Mouse (Mus musculus) induced T-regulatory cell, adult 2 months (primary cell): Measurements from ENCODE around the gene Ccnd3.
"Not testable (repeated sequence)": the region's sequence is repeated elsewhere in the genome, so short reads cannot be mapped to it uniquely, and the experiment has no call there.

Source experiments
- DNase-seq: peaks from one replicate; pipeline ENCODE4 v3.0.0-alpha.2; 2012; ENCODE audit warnings: low read depth

Ccnd3 gene

DNA sequence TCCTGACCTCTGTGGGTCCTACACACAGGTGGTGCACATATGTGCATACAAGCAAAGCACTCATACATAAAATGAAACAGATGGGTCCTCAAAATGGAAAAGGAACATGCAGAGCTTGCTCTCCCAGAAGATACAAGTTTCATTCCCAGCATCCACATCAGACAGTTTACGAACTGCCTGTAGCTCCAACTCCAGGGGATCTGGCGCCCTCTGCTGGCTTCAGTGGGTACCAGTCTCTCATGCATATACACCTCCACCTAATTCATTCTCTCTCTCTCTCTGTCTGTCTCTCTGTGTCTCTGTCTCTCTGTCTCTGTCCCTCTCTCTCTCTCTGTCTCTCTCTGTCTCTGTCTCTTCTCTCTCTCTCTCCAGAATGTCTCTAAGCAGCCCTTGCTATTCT, 22.4 kb upstream of the Ccnd3 start:
- DNase-seq, result peak; percentile 80

- peak; percentile 43 for DNase-seq
Measured at GRCm38 (mm10) chr17:47484241-47484921, 20.5 kb upstream of the Ccnd3 start.

DNA sequence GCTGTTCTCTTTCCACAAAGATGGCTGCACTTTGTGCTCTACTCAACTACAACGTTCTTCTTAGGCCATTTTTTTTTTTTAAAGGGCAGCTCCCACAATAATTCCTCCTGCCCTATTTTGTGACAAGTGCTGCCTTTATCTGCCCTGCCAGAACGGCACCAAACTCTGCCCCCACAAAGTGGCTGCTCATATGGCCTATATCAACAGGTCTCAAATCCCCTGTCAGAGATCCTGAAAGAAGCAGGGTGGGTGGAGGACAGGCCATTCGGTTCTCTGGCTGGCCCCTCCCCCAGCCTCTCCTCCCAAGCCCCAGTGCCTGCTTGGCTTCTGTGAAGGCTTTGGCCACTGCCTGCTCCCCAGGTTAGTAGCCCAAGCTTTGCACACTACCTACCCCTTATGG, 19.9 kb upstream of the Ccnd3 start:
- no peak for DNase-seq

DNA sequence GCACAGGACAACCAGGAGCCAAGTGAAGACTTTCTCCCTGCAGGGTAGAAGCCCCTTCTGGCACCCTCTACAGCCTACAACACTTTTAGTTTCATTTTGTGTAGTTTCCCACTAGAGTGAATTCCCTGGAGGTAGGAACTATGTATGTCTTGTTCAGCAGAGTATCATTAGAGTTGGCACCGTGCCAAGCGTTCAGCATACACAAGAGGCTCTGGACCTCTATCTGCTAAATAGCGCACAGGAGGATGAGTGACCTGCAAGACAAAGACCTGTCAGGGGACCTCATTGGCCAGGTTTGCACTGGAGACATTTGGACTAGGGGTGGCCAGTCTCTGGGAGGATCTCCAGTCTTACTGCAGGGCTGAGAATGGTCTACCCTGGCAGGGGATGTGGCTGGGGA, 19.1 kb upstream of the Ccnd3 start:
- DNase-seq, result no peak

GRCm38 (mm10) chr17:47490791-47491190, 14.1 kb upstream of the Ccnd3 start:
- no peak for DNase-seq

- no peak for DNase-seq
Measured at GRCm38 (mm10) chr17:47492731-47493130, 12.1 kb upstream of the Ccnd3 start.

GRCm38 (mm10) chr17:47493653-47494052, 11.2 kb upstream of the Ccnd3 start:
- DNase-seq, result no peak

GRCm38 (mm10) chr17:47494132-47494531, 10.7 kb upstream of the Ccnd3 start:
- no peak for DNase-seq

DNA sequence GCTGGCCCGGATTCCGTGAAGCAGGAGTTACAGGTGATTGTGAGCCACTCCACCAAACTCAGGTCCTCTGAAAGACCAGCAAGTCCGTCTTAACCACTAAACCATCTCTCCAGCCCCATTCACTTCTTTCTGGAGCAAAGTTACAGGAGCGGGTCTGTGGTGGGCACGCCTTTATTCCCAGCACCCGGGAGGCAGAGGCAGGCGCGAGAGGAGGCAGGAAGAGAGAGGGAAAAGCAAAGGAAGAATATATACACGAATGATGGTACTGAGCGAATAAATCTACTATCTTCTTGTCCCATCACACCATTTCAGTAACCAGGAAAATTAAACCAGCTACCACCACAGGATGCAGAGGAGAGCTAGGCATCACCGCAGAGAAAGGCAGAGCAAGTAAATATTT, 3.3 kb upstream of the Ccnd3 start:
- no peak for DNase-seq

DNA sequence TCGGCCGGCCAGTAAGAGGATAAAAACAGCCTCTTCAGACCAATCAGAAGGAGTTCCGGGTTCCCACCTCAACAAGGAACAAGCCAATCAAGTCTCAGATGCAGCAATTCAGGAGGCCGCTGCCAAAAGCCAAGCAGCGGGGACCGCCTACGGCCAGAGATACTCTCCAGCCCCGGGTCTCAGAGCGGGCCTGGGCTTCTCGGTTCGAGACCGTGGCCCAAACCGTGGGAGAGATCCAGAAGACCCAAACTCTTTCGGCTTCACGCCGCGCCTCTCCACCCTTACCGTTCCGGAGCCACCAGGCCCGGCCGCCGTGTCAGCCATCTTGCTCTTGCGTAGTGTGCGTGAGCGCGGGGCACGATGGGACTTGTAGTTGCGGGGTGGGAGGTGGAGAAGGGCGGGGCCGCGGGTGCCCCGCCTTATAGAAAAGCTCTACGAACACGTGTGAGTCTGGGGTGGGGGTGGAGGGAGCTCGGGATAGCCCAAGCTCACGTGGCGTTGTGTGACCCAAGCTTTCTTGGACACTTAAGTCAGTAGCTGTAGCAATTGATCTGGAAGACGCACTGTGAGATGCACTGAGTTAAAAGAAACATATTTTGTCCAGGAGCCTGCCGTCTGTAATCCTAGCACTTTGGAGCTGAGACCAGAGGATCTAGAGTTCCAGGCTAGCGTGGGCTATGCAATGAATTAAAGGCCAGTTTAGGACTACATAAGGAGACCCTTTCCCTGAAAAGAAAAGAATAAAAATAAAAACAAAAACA, 2.7 kb upstream of the Ccnd3 start, which contains the start of gene Taf8:
TSS of gene Taf8 (minus strand) at position 347 of the 761 bp plus-strand sequence.
- peak; percentile 96 for DNase-seq

GRCm38 (mm10) chr17:47502707-47503045, 2.2 kb upstream of the Ccnd3 start:
- DNase-seq, result not testable (repeated sequence)

GRCm38 (mm10) chr17:47503689-47504088, 1.2 kb upstream of the Ccnd3 start:
- DNase-seq, result peak; percentile 23

GRCm38 (mm10) chr17:47504228-47504627, 623 bp upstream of the Ccnd3 start:
- DNase-seq, result no peak

- no peak for DNase-seq
Measured at GRCm38 (mm10) chr17:47505566-47505965, 715 bp downstream of the Ccnd3 start.

GRCm38 (mm10) chr17:47506042-47506441, 1.2 kb downstream of the Ccnd3 start:
- DNase-seq, result no peak

GRCm38 (mm10) chr17:47506697-47507096, 1.8 kb downstream of the Ccnd3 start:
- peak; percentile 45 for DNase-seq

GRCm38 (mm10) chr17:47507523-47507922, 2.7 kb downstream of the Ccnd3 start:
- DNase-seq, result no peak

- DNase-seq, result peak; percentile 99
Measured at GRCm38 (mm10) chr17:47508012-47508608, 3.3 kb downstream of the Ccnd3 start.

GRCm38 (mm10) chr17:47509031-47509705, 4.3 kb downstream of the Ccnd3 start:
- peak; percentile 37 for DNase-seq

- peak; percentile 99 for DNase-seq
Measured at GRCm38 (mm10) chr17:47511111-47512020, 6.5 kb downstream of the Ccnd3 start.

GRCm38 (mm10) chr17:47512956-47513775, 8.3 kb downstream of the Ccnd3 start:
- peak; percentile 53 for DNase-seq
